19 mouse cellular contexts compared by ENCODE assay signal in the genomic region with DNA sequence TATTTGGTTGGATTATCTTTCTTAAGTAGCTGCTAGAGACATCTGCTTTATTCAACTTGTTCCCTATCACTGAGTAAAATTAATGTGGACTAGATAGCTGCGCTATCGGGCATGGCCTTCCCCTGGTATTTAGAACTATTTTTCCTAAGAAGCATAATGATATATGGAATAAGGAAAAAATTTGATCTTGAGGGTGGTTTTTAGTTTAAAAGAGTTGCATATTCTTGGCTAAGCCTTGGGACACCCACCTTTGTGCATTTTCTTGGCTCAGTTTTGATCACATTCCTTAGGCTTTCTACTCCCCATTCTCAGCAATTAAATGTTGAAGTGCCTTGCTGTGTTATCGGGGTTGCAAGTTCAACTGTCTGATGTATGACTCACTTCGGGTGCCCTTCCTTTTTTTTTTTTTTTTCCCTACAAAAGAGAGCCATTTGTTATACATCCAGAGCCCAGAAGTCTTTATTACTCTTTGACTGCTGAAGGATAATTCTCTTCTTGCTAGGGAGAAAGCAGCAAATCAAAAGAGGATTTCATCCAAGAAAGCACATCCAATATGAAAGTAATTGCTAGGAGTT.
DNase-seq lines count a peak whose midpoint lies in the region; ATAC-seq and TF ChIP-seq lines count a peak whose summit lies in the region.
"Had no signal": no experiment of that assay in that cellular context is flagged by ENCODE, and none has a peak within 500 bp of the region (broad histone marks: within the 10 kb centered on the region; RNA-seq: fewer than 3 reads in every experiment).

No protein-coding gene starts in this region.

- H3K27ac ChIP-seq in kidney, postnatal 0 days, result no peak overlapping the region
- no peak overlapping the region for H3K27ac ChIP-seq in thymus, adult 2 months (ENCODE audit: control insufficient read depth, insufficient read depth, low read length)
- H3K27ac ChIP-seq: embryonic facial prominence, embryonic 10.5 days; embryonic facial prominence, embryonic 12.5 days had no signal

- peak; percentile 30 for DNase-seq in kidney, postnatal 0 days (ENCODE audit: low spot score)
- DNase-seq in kidney, postnatal 14 days, result no peak
- DNase-seq in 3T3-L1 (ENCODE audit: low read depth, low spot score) (peak; percentile 42), 416B (ENCODE audit: low read depth) (peak; percentile 40)
- peak; percentile 65 for DNase-seq in Muller cell, postnatal 12 days (ENCODE audit: inconsistent ontology term)
- DNase-seq in spleen, postnatal 4 days (ENCODE audit: low spot score in 2 of 2), result no peak
- no peak for DNase-seq in thymus, adult 2 months
- DNase-seq in embryo, embryonic 10.5 days (ENCODE audit: low spot score), result no peak
- DNase-seq: adrenal gland, adult 2 months; adrenal gland, postnatal 10 days; adrenal gland, postnatal 25 days; cerebellum, adult 11 months; cerebellum, adult 18-20 months; cerebellum, adult 8-10 months; cerebellum, adult 9-11 months; cerebellum, postnatal 14 days; cerebellum, postnatal 36 days had no signal

- H3K4me1 ChIP-seq in kidney, postnatal 0 days (replicated peaks; ENCODE audit: insufficient read depth, low read length), result no peaks in the 10 kb centered on the region
- H3K4me1 ChIP-seq in thymus, adult 2 months (replicated peaks; ENCODE audit: control insufficient read depth, insufficient read depth, low read length), result no peaks in the 10 kb centered on the region
- H3K4me1 ChIP-seq: embryonic facial prominence, embryonic 10.5 days; embryonic facial prominence, embryonic 12.5 days had no signal

- H3K36me3 ChIP-seq in kidney, postnatal 0 days (ENCODE audit: insufficient read depth, low read length), result no peaks in the 10 kb centered on the region
- H3K36me3 ChIP-seq in thymus, adult 2 months (ENCODE audit: control insufficient read depth, insufficient read depth, low read length), result peaks cover 5% of the 10 kb centered on the region; the same call in 1 of the 2 replicates
- H3K36me3 ChIP-seq: embryonic facial prominence, embryonic 12.5 days had no signal

- no peak for TF ChIP-seq POLR2A in thymus, adult 2 months (IDR thresholded peaks at IDR 0.05; ENCODE audit: control insufficient read depth, extremely low read depth, insufficient read depth, low read length, poor library complexity)

- H3K4me3 ChIP-seq in kidney, postnatal 0 days (replicated peaks; ENCODE audit: low read depth, low read length), result no peak overlapping the region
- H3K4me3 ChIP-seq in thymus, adult 2 months (ENCODE audit: control insufficient read depth, insufficient read depth, low read length), result no peak overlapping the region
- H3K4me3 ChIP-seq: embryonic facial prominence, embryonic 10.5 days; embryonic facial prominence, embryonic 12.5 days had no signal

- H3K9ac ChIP-seq in kidney, postnatal 0 days (ENCODE audit: low read depth, low read length), result no peak overlapping the region
- H3K9ac ChIP-seq: embryonic facial prominence, embryonic 12.5 days had no signal

- H3K4me2 ChIP-seq in kidney, postnatal 0 days (ENCODE audit: low read length), result no peak overlapping the region
- H3K4me2 ChIP-seq: embryonic facial prominence, embryonic 12.5 days had no signal

- ATAC-seq in kidney, postnatal 0 days (replicated peaks; ENCODE audit: low FRiP score, low read depth), result no peak

- WGBS in kidney, postnatal 0 days, result 65% methylated on average over 4 of the region's 4 CpGs
- WGBS in thymus, adult 2 months, result 87% methylated on average over 4 of the region's 4 CpGs

- no peaks in the 10 kb centered on the region for H3K9me3 ChIP-seq in kidney, postnatal 0 days (replicated peaks; ENCODE audit: low read length)
- H3K9me3 ChIP-seq: embryonic facial prominence, embryonic 10.5 days; embryonic facial prominence, embryonic 12.5 days had no signal

- no peak for TF ChIP-seq CTCF in kidney, postnatal 0 days (IDR thresholded peaks at IDR 0.05; ENCODE audit: low read depth)
- TF ChIP-seq CTCF in thymus, adult 2 months (IDR thresholded peaks at IDR 0.05; ENCODE audit: borderline replicate concordance, control insufficient read depth, extremely low read depth, insufficient read depth, low read length, poor library complexity), result no peak

- no peaks in the 10 kb centered on the region for H3K27me3 ChIP-seq in kidney, postnatal 0 days (ENCODE audit: insufficient read depth, low read length)
- H3K27me3 ChIP-seq in thymus, adult 2 months (ENCODE audit: control insufficient read depth, insufficient read depth, low read length), result no peaks in the 10 kb centered on the region
- H3K27me3 ChIP-seq: embryonic facial prominence, embryonic 12.5 days had no signal

Comparison
In these comparisons a context has a peak if more than half of its experiments do, and no peak if none do; other contexts are left out.
1. DNase-seq: peak in kidney, postnatal 0 days (single experiment), 3T3-L1 (single experiment), 416B (single experiment) and Muller cell, postnatal 12 days (single experiment); none in kidney, postnatal 14 days (single experiment), spleen, postnatal 4 days (0 of 2), thymus, adult 2 months (single experiment) and embryo, embryonic 10.5 days (single experiment).